Mouse (Mus musculus) heart, postnatal 0 days (tissue): ENCODE measurements around the gene Olfr1465.

Experiments used
- CTCF ChIP-seq: IDR thresholded peaks from 2 replicates; pipeline ENCODE4 v1.5.1; 2016; ENCODE audit warnings: antibody characterized with exemption, control low read depth, low read depth
- EP300 ChIP-seq: IDR thresholded peaks from 2 replicates; pipeline ENCODE4 v1.6.1; 2016; ENCODE audit warnings: antibody characterized with exemption, low read depth

DNA sequence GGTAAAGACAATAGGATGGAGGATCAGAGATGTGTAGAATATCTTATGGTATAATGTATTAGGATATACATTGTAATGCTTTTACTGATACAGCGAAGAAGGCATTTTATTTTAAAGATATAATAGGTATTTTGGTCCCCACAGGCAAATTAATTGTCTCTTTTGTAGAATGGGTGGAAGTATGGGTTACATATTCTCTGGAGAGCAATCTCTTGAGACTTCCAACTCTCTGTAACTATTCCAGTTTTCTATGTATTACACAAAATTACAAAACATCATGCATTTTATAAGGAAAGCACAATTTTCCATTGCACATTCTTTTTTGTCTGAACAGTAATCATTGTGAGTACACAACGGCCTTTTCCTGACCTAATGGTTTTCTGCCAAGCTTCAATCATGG, 46.6 kb upstream of the Olfr1465 start, which contains the start of gene Olfr1467:
- TF ChIP-seq CTCF (no peak), EP300 (no peak)
